Mouse (Mus musculus) CH12.LX (cell line): ENCODE results near the gene Sun1. TPM values are rescaled to one million over a fixed set of nuclear protein-coding genes. Genes with fewer than 3 reads are reported as not detected.
A peak's percentile ranks its signal among the peaks of the same experiment; 100 is the strongest.

Experiments used
- DNase-seq: peaks from one replicate; pipeline ENCODE4 v3.0.0-alpha.2; 2013; ENCODE audit errors: extremely low read depth
- H3K27ac ChIP-seq: 2 replicates; pipeline ENCODE4 v1.5.1; 2012; ENCODE audit warnings: low read depth, mild to moderate bottlenecking, control low read depth, moderate library complexity; ENCODE audit not compliant: insufficient read depth
- H3K27me3 ChIP-seq: replicated peaks from 2 replicates; pipeline ENCODE3; 2012; ENCODE audit warnings: inconsistent platforms
- H3K36me3 ChIP-seq, 2 experiments: replicated peaks in 1 of 2; 2 replicates each; pipeline versions ENCODE3 to v1.6.1; 2012; ENCODE audit warnings: inconsistent platforms in 1 of 2, low read length in 1 of 2, mild to moderate bottlenecking in 1 of 2, mixed read lengths in 1 of 2, moderate library complexity in 1 of 2; ENCODE audit not compliant: control insufficient read depth in 1 of 2, insufficient read depth in 1 of 2
- H3K4me1 ChIP-seq, 2 experiments: 2 replicates each; pipeline ENCODE4 v1.6.1; 2012; ENCODE audit warnings: inconsistent platforms in 1 of 2, moderate library complexity in 1 of 2; ENCODE audit not compliant: insufficient read depth in 2 of 2, control insufficient read depth in 1 of 2
- H3K4me2 ChIP-seq: 2 replicates; pipeline ENCODE4 v1.6.1; 2012; ENCODE audit warnings: low read depth, mild to moderate bottlenecking, control low read depth; ENCODE audit not compliant: poor library complexity, insufficient read depth, severe bottlenecking
- H3K4me3 ChIP-seq, 3 experiments: fragments of 150-350 bp in 1 of 3; sonication (generic) in 1 of 3; replicated peaks in 1 of 3; 2 replicates each; pipeline versions ENCODE3 to v1.5.1; 2011 to 2012; ENCODE audit warnings: low read depth in 2 of 3, low read length in 2 of 3, mild to moderate bottlenecking in 2 of 3, moderate library complexity in 2 of 3, control low read depth in 1 of 3, improper control_type of control experiment in 1 of 3, inconsistent platforms in 1 of 3, mixed read lengths in 1 of 3; ENCODE audit not compliant: poor library complexity in 1 of 3
- H3K79me2 ChIP-seq: replicated peaks from 2 replicates; pipeline ENCODE4 v1.6.1; 2012; ENCODE audit warnings: mild to moderate bottlenecking, moderate library complexity; ENCODE audit not compliant: control insufficient read depth, poor library complexity, insufficient read depth, severe bottlenecking; ENCODE audit errors: extremely low read depth
- H3K9ac ChIP-seq: 2 replicates; pipeline ENCODE4 v1.6.1; 2012; ENCODE audit warnings: low read depth, mild to moderate bottlenecking, control low read depth, moderate library complexity; ENCODE audit not compliant: insufficient read depth
- H3K9me3 ChIP-seq: replicated peaks from 2 replicates; pipeline ENCODE3; 2012; ENCODE audit warnings: low read length, inconsistent platforms, mixed read lengths
- BHLHE40 ChIP-seq: IDR thresholded peaks from 2 replicates; pipeline ENCODE4 v1.6.1; 2011; ENCODE audit warnings: mild to moderate bottlenecking, low read depth, low read length, improper control_type of control experiment
- CTCF ChIP-seq, 2 experiments: IDR thresholded peaks in 1 of 2; conservative IDR thresholded peaks in 1 of 2; 2 replicates each; pipeline ENCODE4 v1.5.1; 2011 to 2012; ENCODE audit warnings: low read depth in 2 of 2, low read length in 2 of 2, improper control_type of control experiment in 1 of 2, inconsistent platforms in 1 of 2, mild to moderate bottlenecking in 1 of 2, moderate library complexity in 1 of 2
- E2F4 ChIP-seq: IDR thresholded peaks from 2 replicates; pipeline ENCODE4 v1.6.1; 2011; ENCODE audit warnings: low read depth, low read length, improper control_type of control experiment; ENCODE audit not compliant: insufficient replicate concordance
- ELF1 ChIP-seq: IDR thresholded peaks from 2 replicates; pipeline ENCODE4 v1.6.1; 2014; ENCODE audit warnings: low read depth, mild to moderate bottlenecking, inconsistent platforms, low read length, improper control_type of control experiment
- EP300 ChIP-seq: IDR thresholded peaks from 2 replicates; pipeline ENCODE4 v1.6.1; 2011; ENCODE audit warnings: low read length, improper control_type of control experiment
- ETS1 ChIP-seq: conservative IDR thresholded peaks from 2 replicates; pipeline ENCODE4 v1.6.1; 2012; ENCODE audit warnings: low read depth, mild to moderate bottlenecking, inconsistent platforms, low read length, improper control_type of control experiment, moderate library complexity
- JUN ChIP-seq: IDR thresholded peaks from 2 replicates; pipeline ENCODE4 v1.6.1; 2011; ENCODE audit warnings: low read depth, mild to moderate bottlenecking, low read length, improper control_type of control experiment, moderate library complexity; ENCODE audit not compliant: insufficient read depth
- JUND ChIP-seq: conservative IDR thresholded peaks from 2 replicates; pipeline ENCODE4 v1.6.1; 2011; ENCODE audit warnings: low read depth, low read length, improper control_type of control experiment
- KAT2A ChIP-seq: IDR thresholded peaks from 2 replicates; pipeline ENCODE4 v1.6.1; 2012; ENCODE audit warnings: low read length, improper control_type of control experiment, inconsistent platforms; ENCODE audit not compliant: insufficient replicate concordance
- MAX ChIP-seq: IDR thresholded peaks from 2 replicates; pipeline ENCODE4 v1.6.1; 2011; ENCODE audit warnings: low read length, improper control_type of control experiment
- MAZ ChIP-seq: IDR thresholded peaks from 2 replicates; pipeline ENCODE4 v1.6.1; 2012; ENCODE audit warnings: low read depth, mild to moderate bottlenecking, inconsistent platforms, low read length, improper control_type of control experiment, moderate library complexity
- MEF2A ChIP-seq: IDR thresholded peaks from 2 replicates; pipeline ENCODE4 v1.6.1; 2014; ENCODE audit warnings: low read depth, mild to moderate bottlenecking, inconsistent platforms, low read length, improper control_type of control experiment, borderline replicate concordance
- MXI1 ChIP-seq: IDR thresholded peaks from 2 replicates; pipeline ENCODE4 v1.6.1; 2011; ENCODE audit warnings: mild to moderate bottlenecking, low read depth, low read length, improper control_type of control experiment
- NELFE ChIP-seq: IDR thresholded peaks from 2 replicates; pipeline ENCODE4 v1.6.1; 2011; ENCODE audit warnings: low read depth, low read length, improper control_type of control experiment
- PAX5 ChIP-seq: IDR thresholded peaks from 2 replicates; pipeline ENCODE4 v1.6.1; 2012; ENCODE audit warnings: low read length, inconsistent platforms, mixed read lengths
- POLR2AphosphoS2 ChIP-seq: IDR thresholded peaks from 2 replicates; pipeline ENCODE4 v1.6.1; 2011; ENCODE audit warnings: low read depth, low read length, improper control_type of control experiment
- RCOR1 ChIP-seq: conservative IDR thresholded peaks from 2 replicates; pipeline ENCODE4 v1.6.1; 2012; ENCODE audit warnings: low read depth, mild to moderate bottlenecking, inconsistent platforms, low read length, improper control_type of control experiment
- SIN3A ChIP-seq: IDR thresholded peaks from 2 replicates; pipeline ENCODE4 v1.6.1; 2012; ENCODE audit warnings: low read length, improper control_type of control experiment, inconsistent platforms
- SMC3 ChIP-seq: IDR thresholded peaks from 2 replicates; pipeline ENCODE4 v1.6.1; 2011; ENCODE audit warnings: low read depth, low read length, improper control_type of control experiment
- TBP ChIP-seq: conservative IDR thresholded peaks from 2 replicates; pipeline ENCODE4 v1.6.1; 2011; ENCODE audit warnings: low read depth, low read length, improper control_type of control experiment
- TCF12 ChIP-seq: IDR thresholded peaks from 2 replicates; pipeline ENCODE4 v1.6.1; 2014; ENCODE audit warnings: low read depth, mild to moderate bottlenecking, inconsistent platforms, low read length, improper control_type of control experiment
- UBTF ChIP-seq: IDR thresholded peaks from 2 replicates; pipeline ENCODE4 v1.6.1; 2012; ENCODE audit warnings: low read depth, mild to moderate bottlenecking, inconsistent platforms, low read length, improper control_type of control experiment, moderate library complexity
- USF1 ChIP-seq: IDR thresholded peaks from 2 replicates; pipeline ENCODE4 v1.6.1; 2014; ENCODE audit warnings: low read depth, mild to moderate bottlenecking, inconsistent platforms, low read length, improper control_type of control experiment
- ZKSCAN1 ChIP-seq: IDR thresholded peaks from 2 replicates; pipeline ENCODE4 v1.6.1; 2012; ENCODE audit warnings: low read depth, inconsistent platforms, low read length, improper control_type of control experiment, borderline replicate concordance
- ZNF384 ChIP-seq: IDR thresholded peaks from 2 replicates; pipeline ENCODE4 v1.6.1; 2012; ENCODE audit warnings: low read depth, low read length, improper control_type of control experiment, inconsistent platforms
- dilution Hi-C: fragments of 300-500 bp; cut with MboI; formaldehyde crosslinking; loops from 2 replicates; pipeline ENCODE4 v1.14.3; 2020; ENCODE audit warnings: low sequenced_read_pairs; ENCODE audit not compliant: extremely low pct_unique_long_range_greater_than_20kb, extremely low pct_ligation_motif_present
- in situ Hi-C: fragments of 300-500 bp; cut with MboI; formaldehyde crosslinking; loops from 3 replicates; pipeline ENCODE4 v1.14.3; 2019; ENCODE audit warnings: low sequenced_read_pairs, low pct_ligation_motif_present, low pct_unique_long_range_greater_than_20kb, mixed read lengths
- polyA plus RNA-seq: library from polyadenylated mRNA; unstranded; fragments of >175 nt; gene quantifications from 2 replicates; pipeline ENCODE4 v1.2.1, GENCODE M21; 2012; ENCODE audit warnings: low read depth; ENCODE audit not compliant: insufficient read length
- total RNA-seq, 2 experiments: library from RNA; depleted of rRNA; stranded (reverse); fragments of 300-350 nt in 1 of 2; fragments of >200 nt in 1 of 2; gene quantifications; 2 replicates each; pipeline ENCODE4 v1.2.3; 2012 to 2014

Gene Sun1
- total and polyA plus RNA-seq, 3 experiments = 10.1 to 18.5 (median 12.9) TPM

GRCm38 (mm10) chr5:139160899-139161298 is 39.5 kb upstream of the Sun1 start:
- H3K9me3 ChIP-seq = no peaks in the 10 kb centered on the region
- dilution Hi-C loops (no loop called here), in situ Hi-C loops (no loop called here)
- no peak overlapping the region for H3K9ac ChIP-seq
- peaks cover 34 to 69% of the 10 kb centered on the region in 2 experiments for H3K36me3 ChIP-seq
- no peaks in the 10 kb centered on the region for H3K27me3 ChIP-seq
- H3K79me2 ChIP-seq = no peaks in the 10 kb centered on the region
- peaks cover 21 to 70% of the 10 kb centered on the region in 2 experiments for H3K4me1 ChIP-seq
- no peak overlapping the region for H3K4me3 ChIP-seq
- H3K4me2 ChIP-seq = no peak overlapping the region; the same call in 1 of the 2 replicates
- TF ChIP-seq MAX (no peak), MXI1 (no peak; the same call in 1 of the 2 replicates), E2F4 (no peak), TBP (no peak), EP300 (peak; percentile 57; the same call in 1 of the 2 replicates), ETS1 (peak; percentile 60; the same call in 1 of the 2 replicates), ZNF384 (no peak), RCOR1 (no peak), CTCF (conservative IDR thresholded peaks at IDR 0.05 in 1 of 2, IDR thresholded peaks at IDR 0.05 in 1 of 2; ENCODE audit: low read depth in 2 of 2, low read length in 2 of 2) (no peak), MAZ (no peak), POLR2AphosphoS2 (no peak), JUN (no peak), ZKSCAN1 (no peak), TCF12 (peak; percentile 85), BHLHE40 (no peak), USF1 (no peak), SMC3 (no peak), JUND (no peak), KAT2A (no peak), SIN3A (no peak), ELF1 (no peak), NELFE (no peak), MEF2A (no peak; the same call in 1 of the 2 replicates)
- peak; percentile 72 for DNase-seq
- H3K27ac ChIP-seq = no peak overlapping the region; the same call in 1 of the 2 replicates

- H3K4me2 ChIP-seq = peak overlapping the region; percentile 7; the same call in 1 of the 2 replicates
- dilution Hi-C loops = no loop called here
- H3K27ac ChIP-seq = peak overlapping the region; percentile 11; the same call in 1 of the 2 replicates
- peak overlapping the region in 2 of 3 experiments; percentile 6 to 8 for H3K4me3 ChIP-seq
- H3K36me3 ChIP-seq = peaks cover 32 to 68% of the 10 kb centered on the region in 2 experiments
- no peaks in the 10 kb centered on the region for H3K27me3 ChIP-seq
- TF ChIP-seq EP300 (peak; percentile 61; the same call in 1 of the 2 replicates), ELF1 (no peak), PAX5 (no peak), ETS1 (peak; percentile 84), TCF12 (peak; percentile 95), MEF2A (0 out of 2 replicates have a peak, but pooled peaks have one; percentile 16), UBTF (peak; percentile 80), BHLHE40 (peak; percentile 79)
- TF ChIP-seq, all 38 proteins: peak for 6
- Histone ChIP-seq H3K79me2 (no peaks in the 10 kb centered on the region), H3K9ac (no peak overlapping the region), H3K4me1 (peaks cover 21 to 77% of the 10 kb centered on the region in 2 experiments), H3K9me3 (no peaks in the 10 kb centered on the region)
- in situ Hi-C loops = no loop called here
- DNase-seq = peak; percentile 68
These were observed 38.8 kb upstream of the Sun1 start for GRCm38 (mm10) chr5:139161632-139162031.
